Mouse (Mus musculus): ENCODE results near the gene Timm44. TPM values are rescaled to one million over a fixed set of nuclear protein-coding genes. Genes with fewer than 3 reads are reported as not detected.

The Timm44 gene
- total RNA-seq, 2 experiments from 2014 or later, result 58.9 to 75.6 TPM

DNA sequence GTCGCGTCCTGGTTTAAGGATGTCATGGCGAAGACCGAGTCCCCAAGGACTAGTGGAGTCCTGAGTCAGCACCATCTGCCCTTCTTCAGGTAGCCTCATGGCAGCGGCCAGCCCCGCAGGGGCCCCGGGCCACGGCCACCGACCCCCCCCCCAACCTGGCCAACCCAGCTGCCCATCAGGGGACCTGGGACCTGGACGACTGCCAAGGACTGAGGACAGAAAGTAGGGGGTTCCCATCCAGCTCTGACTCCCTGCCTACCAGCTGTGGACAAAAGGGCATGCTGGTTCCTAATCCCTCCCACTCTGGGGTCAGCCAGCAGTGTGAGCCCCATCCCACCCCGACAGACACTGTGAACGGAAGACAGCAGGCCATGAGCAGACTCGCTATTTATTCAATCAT lies 30.0 kb downstream of the Timm44 start:
- intact Hi-C loops (cut with DNase I), result no loop called here
- no peak for DNase-seq (ENCODE audit: low spot score in 2 of 2)

DNA sequence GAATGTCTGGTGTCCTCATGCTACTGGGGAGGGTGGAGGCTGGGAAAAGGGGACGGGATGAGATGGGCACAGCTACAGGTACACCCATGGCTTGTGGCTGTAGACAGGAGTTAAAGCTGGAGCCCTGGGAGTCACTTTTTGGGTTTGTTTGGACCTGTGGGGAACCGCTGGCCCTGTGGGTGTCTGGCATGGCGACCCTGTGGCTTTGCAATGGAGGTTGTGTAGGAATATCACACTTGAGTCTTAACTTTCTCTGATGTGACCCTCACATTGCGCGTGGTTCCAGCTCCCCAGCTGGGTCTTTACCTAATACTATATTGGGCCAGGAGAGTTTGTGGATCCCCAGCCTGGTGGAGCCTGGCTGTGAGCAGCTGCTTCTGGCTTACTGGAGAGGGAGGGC lies 30.7 kb downstream of the Timm44 start:
- no peak for DNase-seq (ENCODE audit: low spot score in 2 of 2)
- intact Hi-C loops (cut with DNase I), result no loop called here

DNA sequence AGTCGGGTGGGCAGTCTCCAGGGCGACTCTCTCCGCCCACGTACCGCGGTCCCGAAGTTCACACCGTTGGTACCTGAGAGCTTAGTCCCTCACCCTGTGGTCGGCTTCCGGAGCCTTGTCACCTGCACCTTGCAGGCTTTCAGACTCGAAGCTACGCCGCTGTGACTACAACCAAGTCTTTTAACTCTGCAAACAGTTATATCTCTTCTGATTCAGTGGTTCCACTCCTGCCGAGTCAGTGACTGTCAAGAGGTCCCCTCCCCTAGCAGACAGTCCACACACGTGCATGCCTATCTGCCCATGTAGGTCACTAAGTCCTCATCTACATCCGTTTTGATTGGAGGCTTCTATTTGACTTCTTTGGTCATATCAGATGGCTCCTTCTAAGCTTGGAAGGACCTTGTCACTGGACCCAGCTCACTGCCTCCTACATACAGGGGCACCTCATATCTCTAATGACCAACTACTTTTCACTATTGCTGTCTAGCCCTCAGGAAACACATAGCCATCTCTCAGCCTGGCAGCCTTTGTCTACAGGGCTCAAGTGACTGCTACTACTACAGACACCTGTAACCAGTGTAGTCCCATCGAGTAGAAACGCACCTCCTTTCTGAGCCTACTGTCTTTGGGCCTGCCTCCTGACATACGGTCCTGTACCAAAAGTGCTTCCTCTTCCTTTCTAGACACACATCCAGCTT lies 36.4 kb downstream of the Timm44 start:
- peak in 1 of 2 experiments; percentile 61 for DNase-seq (ENCODE audit: low spot score in 2 of 2)
- intact Hi-C loops (cut with DNase I), result loop anchor here (2.0 to 5.0 kb wide), 3 partner anchors 13 to 88 kb away; partner anchors contain the start of genes Ccl25, Elavl1, Prr36 and Snapc2

DNA sequence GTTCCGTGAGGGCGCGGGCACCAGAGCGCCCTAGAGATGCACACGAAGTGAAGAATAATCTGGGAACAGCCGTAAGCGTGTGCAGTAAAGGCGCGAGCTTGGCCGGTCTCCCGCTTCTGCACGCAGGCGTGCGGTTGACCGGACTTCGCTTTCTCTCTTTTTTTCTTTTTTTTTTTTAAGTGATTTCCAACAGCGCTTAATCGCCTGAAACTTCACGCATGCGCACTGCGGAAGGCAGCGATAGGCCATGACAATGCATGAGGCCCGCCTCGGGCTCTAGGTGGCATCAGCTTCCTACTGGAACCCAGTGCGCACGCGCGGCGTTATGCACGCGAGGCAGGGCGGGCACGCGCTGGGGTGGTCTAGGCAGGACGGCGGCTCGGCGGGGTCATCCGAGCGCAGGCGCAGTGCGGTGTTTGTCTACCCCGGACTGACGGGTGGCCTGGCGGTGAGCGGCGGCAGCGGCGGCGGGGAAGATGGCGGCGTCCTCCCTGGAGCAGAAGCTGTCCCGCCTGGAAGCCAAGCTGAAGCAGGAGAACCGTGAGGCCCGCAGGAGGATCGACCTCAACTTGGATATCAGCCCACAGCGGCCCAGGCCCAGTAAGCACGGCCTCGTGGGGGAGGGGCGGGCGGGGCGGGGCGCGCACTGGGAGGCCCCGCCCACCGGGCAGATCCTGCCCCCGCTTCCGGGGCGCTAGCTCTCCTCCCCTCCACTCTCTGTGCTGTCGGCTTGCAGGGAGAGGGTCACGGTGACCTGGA lies 37.1 kb downstream of the Timm44 start, which contains the start of the genes Map2k7 and Gm49320:
TSS of gene Map2k7 (plus strand) at position 307 of the 759 bp plus-strand sequence.
TSS of gene Gm49320 (plus strand) at position 432 of the 759 bp plus-strand sequence.
- intact Hi-C loops (cut with DNase I), result loop anchor here (1.0 to 5.0 kb wide), 4 partner anchors 14 to 89 kb away; partner anchors contain the start of genes Ccl25, Elavl1, Prr36 and Snapc2

GRCm38 (mm10) chr8:4237814-4238433 lies 37.8 kb downstream of the Timm44 start:
- intact Hi-C loops (cut with DNase I), result loop anchor here (1.0 to 5.0 kb wide), 5 partner anchors 15 to 89 kb away; partner anchors contain the start of genes Ccl25, Elavl1, Prr36 and Snapc2

More for the DNA sequence above, 37.1 kb downstream of the Timm44 start, which contains the start of the genes Map2k7 and Gm49320:
- DNase-seq (ENCODE audit: low spot score in 2 of 2), result peak; percentile 100

DNA sequence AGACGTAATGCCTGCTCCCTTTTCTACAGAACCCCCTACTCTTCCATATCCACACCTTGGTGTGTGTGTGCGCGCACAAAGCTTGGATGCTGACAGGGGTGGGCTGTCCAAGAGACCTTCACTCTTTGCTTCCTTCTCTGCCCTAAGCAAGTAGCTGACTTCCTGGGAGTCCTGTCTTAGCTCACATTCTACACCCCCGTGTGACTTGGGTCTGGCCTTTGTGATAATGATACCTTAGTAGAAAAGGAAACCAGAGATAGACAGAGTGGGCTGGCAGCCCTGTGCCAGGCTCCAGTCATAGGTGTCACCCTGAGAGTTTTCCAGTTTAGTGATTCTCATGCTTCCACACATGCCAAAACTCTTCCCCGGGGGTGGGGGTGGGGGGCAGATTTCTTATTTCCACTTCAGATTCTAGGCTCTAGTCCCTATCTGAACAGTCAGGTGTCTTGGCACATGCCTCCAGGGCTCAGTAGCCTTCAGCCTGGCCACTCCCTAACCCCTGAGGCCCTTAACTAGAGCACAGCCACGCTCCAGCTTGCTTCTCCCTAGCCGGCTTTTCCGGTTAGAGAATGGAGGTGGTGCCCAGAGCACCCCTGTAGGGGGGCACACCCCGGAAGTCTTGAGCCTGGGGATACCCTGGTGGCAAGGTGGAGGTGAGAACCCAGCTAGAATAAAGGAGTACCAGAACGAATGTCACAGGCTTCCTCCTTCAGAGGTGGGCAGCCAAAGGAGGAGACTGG lies 44.9 kb downstream of the Timm44 start:
- DNase-seq (ENCODE audit: low spot score in 2 of 2), result no peak
- intact Hi-C loops (cut with DNase I), result no loop called here

More at GRCm38 (mm10) chr8:4237814-4238433, 37.8 kb downstream of the Timm44 start:
- no peak for DNase-seq (ENCODE audit: low spot score in 2 of 2)

GRCm38 (mm10) chr8:4229784-4230183 lies 45.9 kb downstream of the Timm44 start:
- intact Hi-C loops (cut with DNase I), result no loop called here
- DNase-seq (ENCODE audit: low spot score in 2 of 2), result no peak

DNA sequence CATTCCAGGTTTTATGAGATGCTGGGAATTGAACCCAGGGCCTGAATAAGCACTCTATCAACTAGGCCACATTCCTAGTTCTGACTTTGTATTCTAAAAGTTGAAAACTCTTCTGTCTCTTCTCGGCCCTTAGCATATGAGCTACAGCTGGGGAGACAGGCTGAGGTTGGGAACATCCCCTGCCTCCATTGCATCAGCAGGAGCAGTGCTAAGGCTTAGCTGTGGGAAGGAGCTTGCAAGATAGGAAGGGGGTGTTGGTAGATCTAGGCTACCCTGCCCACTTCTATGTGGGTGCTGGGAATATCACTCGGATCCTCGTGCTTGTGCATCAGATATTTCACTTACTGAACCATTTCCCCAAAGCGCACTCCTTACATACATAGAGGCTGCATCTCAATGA lies 47.8 kb downstream of the Timm44 start:
- no peak for DNase-seq (ENCODE audit: low spot score in 2 of 2)
- intact Hi-C loops (cut with DNase I), result no loop called here

GRCm38 (mm10) chr8:4226739-4227347 lies 48.9 kb downstream of the Timm44 start, which contains the start of gene Lrrc8e:
Gene Lrrc8e, plus strand, starts transcription at chr8:4226827.
- intact Hi-C loops (cut with DNase I), result no loop called here

GRCm38 (mm10) chr8:4226323-4226722 lies 49.4 kb downstream of the Timm44 start:
- DNase-seq (ENCODE audit: low spot score in 2 of 2), result no peak

More at GRCm38 (mm10) chr8:4226739-4227347, 48.9 kb downstream of the Timm44 start, which contains the start of gene Lrrc8e:
- no peak for DNase-seq (ENCODE audit: low spot score in 2 of 2)

GRCm38 (mm10) chr8:4222059-4222458 lies 53.7 kb downstream of the Timm44 start:
- intact Hi-C loops (cut with DNase I), result no loop called here
- no peak for DNase-seq (ENCODE audit: low spot score in 2 of 2)

More at GRCm38 (mm10) chr8:4226323-4226722, 49.4 kb downstream of the Timm44 start:
- intact Hi-C loops (cut with DNase I), result no loop called here

DNA sequence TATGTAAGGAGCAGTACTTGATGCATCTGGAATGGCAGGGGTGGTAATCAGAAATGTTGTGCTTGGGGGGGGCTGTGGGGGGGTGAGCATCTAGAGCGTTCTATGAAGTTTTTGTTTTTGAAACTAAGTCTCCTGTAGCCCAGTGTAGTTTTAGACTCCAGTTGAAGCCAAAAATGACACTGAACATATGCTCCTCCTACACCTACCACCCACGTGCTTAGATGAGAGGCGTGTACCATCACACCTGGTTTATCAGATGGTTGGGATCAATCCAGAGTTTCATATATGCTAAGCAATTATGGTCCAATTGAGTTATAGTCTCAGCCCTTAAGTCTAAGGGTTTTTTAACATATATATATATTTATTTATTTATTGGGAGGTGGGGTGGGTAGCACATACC lies 56.1 kb downstream of the Timm44 start:
- peak; percentile 34 to 44 for DNase-seq (ENCODE audit: low spot score in 2 of 2)
- intact Hi-C loops (cut with DNase I), result loop anchor here (5.0 kb wide), 1 partner anchor 33 kb away; the partner anchor contains the start of gene Snapc2

DNA sequence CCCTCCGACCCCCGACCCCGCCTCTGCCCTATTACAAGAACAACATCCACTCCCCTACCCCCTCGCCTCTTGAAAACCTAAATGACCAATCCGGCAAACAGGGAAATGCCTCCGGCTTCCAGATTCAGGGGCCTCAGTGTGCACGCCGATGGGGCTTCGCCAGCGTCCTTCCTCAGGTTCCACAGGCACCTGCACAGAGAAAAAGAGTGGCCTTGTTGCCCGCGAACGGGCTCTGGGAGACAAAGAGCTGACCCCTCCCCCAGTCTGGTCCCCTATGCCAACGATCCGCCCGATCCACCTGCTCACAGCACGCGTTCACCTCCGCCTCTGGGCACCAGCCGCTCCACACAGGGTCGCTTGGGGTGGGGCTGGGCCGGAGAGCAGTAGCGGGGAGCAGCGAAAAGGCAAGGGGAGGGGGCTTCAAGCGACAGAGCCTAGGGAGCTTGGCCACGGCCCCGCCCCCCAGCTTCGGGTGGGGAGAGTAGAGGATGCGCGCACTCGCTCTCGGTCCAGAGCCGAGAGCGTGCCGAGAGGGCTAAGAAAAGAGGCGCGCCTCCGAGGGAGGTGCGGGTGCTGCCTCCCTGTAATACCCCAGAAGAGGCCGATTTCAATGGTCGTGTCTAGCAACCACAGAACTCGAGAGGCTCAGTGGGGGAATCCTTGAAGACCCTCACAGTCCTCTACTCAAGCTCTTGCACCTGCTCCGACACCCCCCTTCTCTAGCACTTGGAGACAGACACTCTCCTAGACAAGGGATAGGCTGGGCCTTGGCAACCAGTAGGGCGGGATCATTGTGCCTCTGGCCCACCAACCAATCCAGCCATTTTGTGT lies 58.7 kb downstream of the Timm44 start, which contains the start of gene Prr36:
TSS of gene Prr36 (minus strand) at position 669 of the 831 bp plus-strand sequence.
- DNase-seq (ENCODE audit: low spot score in 2 of 2), result peak; percentile 70 to 74
- intact Hi-C loops (cut with DNase I), result loop anchor here (1.0 to 5.0 kb wide), 3 partner anchors 12 to 35 kb away; partner anchors contain the start of genes Gm49320, Map2k7 and Snapc2

- peak in 1 of 2 experiments; percentile 23 for DNase-seq (ENCODE audit: low spot score in 2 of 2)
- intact Hi-C loops (cut with DNase I), result loop anchor here (2.0 to 5.0 kb wide), 2 partner anchors 23 to 36 kb away; partner anchors contain the start of genes Gm49320, Map2k7 and Snapc2
Measured at GRCm38 (mm10) chr8:4216296-4216695, 59.4 kb downstream of the Timm44 start.

GRCm38 (mm10) chr8:4214006-4214980 lies 61.4 kb downstream of the Timm44 start:
- intact Hi-C loops (cut with DNase I), result no loop called here
- peak in 1 of 2 experiments; percentile 20 for DNase-seq (ENCODE audit: low spot score in 2 of 2)
